Comparison of ENCODE assay signal across 8 mouse cellular contexts in genomic region chr3:109781917-109782288, GRCm38 (mm10).
DNase-seq lines count a peak whose midpoint lies in the region; ATAC-seq and TF ChIP-seq lines count a peak whose summit lies in the region.
"Had no signal": no experiment of that assay in that cellular context is flagged by ENCODE, and none has a peak within 500 bp of the region (broad histone marks: within the 10 kb centered on the region; RNA-seq: fewer than 3 reads in every experiment).

No protein-coding gene starts in this region.

- H3K27ac ChIP-seq in forebrain, embryonic 11.5 days (ENCODE audit: low read depth, low read length) = no peak overlapping the region
- peak overlapping the region; percentile 79; the same call in 1 of the 2 replicates for H3K27ac ChIP-seq in hindbrain, postnatal 0 days
- no peak overlapping the region for H3K27ac ChIP-seq in neural tube, embryonic 12.5 days

- WGBS in forebrain, embryonic 11.5 days = 61% methylated on average over 7 of the region's 7 CpGs
- WGBS in hindbrain, postnatal 0 days = 54% methylated on average over 7 of the region's 7 CpGs
- 67% methylated on average over 7 of the region's 7 CpGs for WGBS in neural tube, embryonic 12.5 days

- peak overlapping the region; percentile 84; the same call in 1 of the 2 replicates for H3K4me2 ChIP-seq in forebrain, embryonic 11.5 days (ENCODE audit: low read depth, low read length, severe bottlenecking)
- H3K4me2 ChIP-seq in hindbrain, postnatal 0 days (ENCODE audit: low read depth, low read length) = peak overlapping the region; percentile 76
- H3K4me2 ChIP-seq in neural tube, embryonic 12.5 days (replicated peaks) = peak overlapping the region; percentile 78

- H3K9me3 ChIP-seq in forebrain, embryonic 11.5 days (ENCODE audit: control insufficient read depth, low read length) = no peaks in the 10 kb centered on the region
- H3K9me3 ChIP-seq in hindbrain, postnatal 0 days (ENCODE audit: low read length) = no peaks in the 10 kb centered on the region
- H3K9me3 ChIP-seq in neural tube, embryonic 12.5 days = no peaks in the 10 kb centered on the region

- peak; percentile 56 for ATAC-seq in forebrain, embryonic 11.5 days (replicated peaks; ENCODE audit: low FRiP score)
- peak; percentile 55 for ATAC-seq in hindbrain, postnatal 0 days
- ATAC-seq in neural tube, embryonic 12.5 days (ENCODE audit: low FRiP score, low read depth) = no peak
- ATAC-seq in erythroid progenitor cell, adult 5-6 weeks (replicated peaks; ENCODE audit: low FRiP score, poor library complexity, severe bottlenecking) = no peak

- peaks cover 6% of the 10 kb centered on the region; the same call in 1 of the 2 replicates for H3K4me1 ChIP-seq in forebrain, embryonic 11.5 days (replicated peaks; ENCODE audit: control insufficient read depth, insufficient read depth, low read length)
- H3K4me1 ChIP-seq in hindbrain, postnatal 0 days (ENCODE audit: insufficient read depth, low read length) = no peaks in the 10 kb centered on the region; the same call in none of the 2 replicates
- H3K4me1 ChIP-seq in neural tube, embryonic 12.5 days = peaks cover 10% of the 10 kb centered on the region
- H3K4me1 ChIP-seq: megakaryocyte, embryonic 14.5 days had no signal

- H3K27me3 ChIP-seq in forebrain, embryonic 11.5 days (ENCODE audit: control insufficient read depth, insufficient read depth, low read length) = no peaks in the 10 kb centered on the region
- H3K27me3 ChIP-seq in hindbrain, postnatal 0 days (ENCODE audit: insufficient read depth, low read length) = no peaks in the 10 kb centered on the region
- no peaks in the 10 kb centered on the region for H3K27me3 ChIP-seq in neural tube, embryonic 12.5 days (replicated peaks)

- TF ChIP-seq CTCF in hindbrain, postnatal 0 days (IDR thresholded peaks at IDR 0.05; ENCODE audit: low read depth) = no peak

- H3K9ac ChIP-seq in forebrain, embryonic 11.5 days (ENCODE audit: low read length) = no peak overlapping the region
- no peak overlapping the region for H3K9ac ChIP-seq in hindbrain, postnatal 0 days (replicated peaks; ENCODE audit: low read length)
- H3K9ac ChIP-seq in neural tube, embryonic 12.5 days = no peak overlapping the region

- DNase-seq in layer of hippocampus, postnatal 36 days = peak; percentile 6 to 9
- DNase-seq in layer of hippocampus, adult 11-12 months (ENCODE audit: low spot score) = no peak
- DNase-seq in forebrain, embryonic 11.5 days (ENCODE audit: low spot score) = no peak
- DNase-seq in hindbrain, postnatal 0 days (ENCODE audit: low spot score) = no peak
- DNase-seq in thymus, postnatal 14 days = no peak

- no peak overlapping the region for H3K4me3 ChIP-seq in forebrain, embryonic 11.5 days (ENCODE audit: low read depth, low read length)
- H3K4me3 ChIP-seq in hindbrain, postnatal 0 days (ENCODE audit: low read length) = peak overlapping the region; percentile 35; the same call in 1 of the 2 replicates
- H3K4me3 ChIP-seq in neural tube, embryonic 12.5 days = no peak overlapping the region

- no peaks in the 10 kb centered on the region for H3K36me3 ChIP-seq in forebrain, embryonic 11.5 days (ENCODE audit: control insufficient read depth, insufficient read depth, low read length)
- no peaks in the 10 kb centered on the region for H3K36me3 ChIP-seq in hindbrain, postnatal 0 days (ENCODE audit: insufficient read depth, low read length)
- no peaks in the 10 kb centered on the region for H3K36me3 ChIP-seq in neural tube, embryonic 12.5 days

Comparison
In these comparisons a context has a peak if more than half of its experiments do, and no peak if none do; other contexts are left out.
1. DNase-seq: peak in layer of hippocampus, postnatal 36 days (2 of 2); none in layer of hippocampus, adult 11-12 months (single experiment), forebrain, embryonic 11.5 days (single experiment), hindbrain, postnatal 0 days (single experiment) and thymus, postnatal 14 days (single experiment).
2. ATAC-seq: peak in forebrain, embryonic 11.5 days (single experiment) and hindbrain, postnatal 0 days (single experiment); none in neural tube, embryonic 12.5 days (single experiment) and erythroid progenitor cell, adult 5-6 weeks (single experiment).
3. Peak in every context shown above with its lines, with median percentiles within 50 percentile points of each other: H3K4me2 ChIP-seq.